Mouse (Mus musculus): Measurements from ENCODE around the gene Dbnl. TPM values are rescaled to one million over a fixed set of nuclear protein-coding genes. Genes with fewer than 3 reads are reported as not detected.

Dbnl gene
- 10 to 100 TPM; 11.7 to 14.8 TPM for total RNA-seq (2021)
- long read RNA-seq, experiment 1, transcript Dbnl-203 (13 exons, 2,001 nt): major isoform, 11 of 19 reads
- long read RNA-seq, experiment 1, partial matches to known transcripts: 1 of 19 reads
- long read RNA-seq, experiment 1, other reads (novel, unspliced or antisense): 1 of 19 reads
- long read RNA-seq, experiment 2, transcript Dbnl-202 (13 exons, 2,295 nt): minor isoform, 11 of 45 reads
- long read RNA-seq, experiment 2, transcript Dbnl-203 (13 exons, 2,001 nt): major isoform, 18 of 45 reads
- long read RNA-seq, experiment 2, transcript Dbnl-201 (13 exons, 1,638 nt): minor isoform, 6 of 45 reads
- long read RNA-seq, experiment 2, partial matches to known transcripts: 4 of 45 reads
- long read RNA-seq, experiment 2, other reads (novel, unspliced or antisense): 6 of 45 reads

DNA sequence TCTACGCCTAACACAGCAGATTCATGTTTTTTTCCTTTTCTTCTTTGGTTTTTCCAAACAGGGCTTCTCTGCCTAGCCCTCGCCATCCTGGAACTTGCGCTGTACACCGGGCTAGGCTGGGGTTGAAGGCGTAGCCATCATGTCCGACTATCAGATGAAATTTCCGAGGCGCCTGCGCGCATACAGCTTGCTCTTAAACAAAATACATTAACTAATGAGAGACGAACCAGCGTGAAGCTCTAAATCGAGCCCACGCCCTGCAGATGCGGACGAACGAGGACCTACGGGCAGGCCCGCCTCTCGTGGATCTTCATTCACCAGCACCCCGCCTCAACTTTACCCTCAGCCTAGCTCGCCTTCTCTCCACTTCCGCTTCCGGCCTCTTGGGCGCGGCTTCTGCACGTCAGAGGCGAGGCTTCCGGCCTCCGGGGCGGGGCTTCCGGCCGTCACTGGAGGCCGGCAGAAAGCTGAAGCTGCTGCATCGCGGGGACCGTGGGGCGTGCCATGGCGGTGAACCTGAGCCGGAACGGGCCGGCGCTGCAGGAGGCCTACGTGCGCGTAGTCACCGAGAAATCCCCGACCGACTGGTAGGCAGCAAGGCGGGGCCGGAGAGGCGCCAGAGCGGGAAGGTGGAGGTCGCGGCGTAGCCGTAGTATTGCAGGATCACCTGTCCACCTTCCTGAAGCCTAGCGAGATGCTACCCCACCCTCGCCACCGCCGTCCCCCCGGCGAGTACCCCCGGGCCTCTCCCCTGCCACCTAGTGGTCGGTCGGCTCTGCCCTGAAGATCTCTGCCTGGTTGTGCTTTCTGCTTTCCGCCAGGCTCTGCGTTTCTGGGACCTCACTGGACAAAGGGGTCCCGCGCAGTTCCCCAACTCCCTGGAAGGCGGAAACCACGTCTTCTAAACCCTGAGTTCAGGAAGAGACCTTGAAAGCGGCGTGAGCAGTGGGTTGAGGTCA lies at the start of gene Dbnl:
Gene Dbnl (plus strand): TSS at position 433 of the 959 bp plus-strand sequence.
- DNase-seq: peak; percentile 96

DNA sequence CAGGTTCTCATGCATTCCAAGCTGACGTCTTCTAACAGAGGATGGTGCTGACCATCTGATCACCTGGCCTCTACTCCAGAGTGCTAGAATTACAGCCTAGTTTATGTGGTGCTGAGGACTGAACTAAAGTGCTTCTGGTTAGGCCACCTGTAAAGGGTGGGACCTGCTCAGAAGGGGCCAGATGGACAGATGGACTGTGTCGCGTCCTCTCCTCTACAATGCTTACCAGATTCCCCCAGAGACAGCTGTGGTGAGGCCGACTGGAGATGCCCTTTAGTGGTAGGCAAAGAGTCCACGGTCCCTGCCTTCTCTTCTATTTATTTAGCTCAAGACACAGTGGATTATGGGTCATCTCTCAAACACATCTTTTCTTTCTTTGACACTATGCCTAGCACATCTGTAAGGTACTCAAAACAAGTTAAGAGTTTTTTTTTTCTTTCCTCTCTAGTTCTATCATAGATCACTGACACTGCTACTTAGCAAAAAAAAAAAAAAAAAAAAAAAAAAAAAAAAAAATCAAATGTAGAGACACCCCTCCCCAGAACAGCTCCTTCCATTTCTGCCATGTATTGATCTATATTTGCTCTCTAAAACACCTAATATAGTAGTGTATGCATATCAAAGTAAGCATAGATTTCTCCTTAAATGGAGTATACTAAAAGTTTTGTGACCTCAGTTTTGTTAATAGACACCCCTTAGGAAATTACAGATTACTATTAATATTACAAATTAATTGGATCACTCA lies 49.2 kb upstream of the Dbnl start:
- no peak for DNase-seq

DNA sequence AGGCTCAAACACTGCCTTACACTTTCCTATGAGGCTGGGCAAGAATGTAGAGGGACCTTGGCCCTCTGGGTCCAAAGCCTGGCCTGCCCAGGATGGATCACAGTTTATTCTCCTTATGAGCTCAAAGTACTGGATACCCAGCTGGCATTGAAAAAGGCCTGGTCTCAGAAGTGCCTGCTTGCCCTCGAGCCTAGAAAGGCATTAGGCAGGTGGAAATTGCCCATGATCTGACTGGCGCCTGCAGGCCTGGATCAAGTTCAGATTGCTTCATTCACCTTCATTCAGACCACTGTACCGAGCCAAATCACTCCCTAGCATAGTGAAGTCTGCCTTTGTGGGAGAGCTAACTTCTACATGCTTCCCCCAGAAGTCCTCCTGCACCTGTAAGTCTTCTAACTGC lies 48.4 kb upstream of the Dbnl start:
- DNase-seq: no peak

DNA sequence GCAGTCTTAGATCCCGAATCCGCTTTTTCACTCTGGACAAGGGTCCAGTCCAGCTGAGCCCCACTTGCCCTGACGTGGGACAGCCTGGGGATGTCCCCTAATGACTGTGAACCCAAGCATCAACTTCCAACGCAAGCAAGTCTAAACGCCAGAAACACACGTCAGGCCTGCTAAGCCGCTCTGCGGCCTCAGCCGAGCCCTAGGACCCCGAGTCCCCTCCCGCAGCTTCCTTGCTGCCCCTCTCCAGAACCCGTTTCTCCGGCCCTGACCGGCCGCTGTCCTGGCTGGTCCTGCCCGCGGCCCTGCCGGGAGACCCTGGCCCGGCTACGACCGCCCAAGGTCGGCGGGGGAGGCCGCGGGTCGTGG lies 47.7 kb upstream of the Dbnl start:
- DNase-seq: no peak

DNA sequence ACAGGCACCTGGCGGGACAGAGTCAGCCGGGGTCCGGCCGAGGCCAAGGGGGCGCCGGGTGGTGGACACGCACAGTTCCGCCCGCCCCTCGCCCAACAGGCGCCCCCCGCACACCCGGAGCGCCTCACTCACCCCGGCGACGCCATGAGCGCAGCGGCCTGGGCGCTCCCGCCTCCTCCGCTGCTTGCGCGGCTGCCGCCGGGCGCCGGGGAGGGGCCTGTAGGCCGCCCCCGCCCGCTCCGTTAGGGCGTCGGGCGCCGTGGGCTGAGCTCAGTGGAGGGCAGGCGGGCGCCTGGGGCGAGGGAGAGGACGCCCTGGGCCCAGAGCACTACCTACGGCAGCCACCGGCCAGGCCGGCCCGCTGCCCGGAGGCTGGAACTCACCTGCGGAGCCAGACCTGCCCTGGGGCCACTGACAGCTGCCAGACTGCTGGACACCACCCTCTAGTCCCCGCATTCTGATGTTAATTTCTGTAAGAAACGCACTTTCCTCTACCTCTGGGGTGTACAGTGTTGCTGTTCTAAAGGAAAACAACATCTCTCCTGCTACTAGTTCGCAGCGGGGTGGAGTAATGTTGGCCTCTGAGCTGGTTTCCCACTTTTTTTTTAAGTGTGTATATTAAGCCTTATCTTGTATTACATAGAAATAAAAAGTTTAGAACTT lies 47.2 kb upstream of the Dbnl start:
- peak; percentile 86 for DNase-seq

DNA sequence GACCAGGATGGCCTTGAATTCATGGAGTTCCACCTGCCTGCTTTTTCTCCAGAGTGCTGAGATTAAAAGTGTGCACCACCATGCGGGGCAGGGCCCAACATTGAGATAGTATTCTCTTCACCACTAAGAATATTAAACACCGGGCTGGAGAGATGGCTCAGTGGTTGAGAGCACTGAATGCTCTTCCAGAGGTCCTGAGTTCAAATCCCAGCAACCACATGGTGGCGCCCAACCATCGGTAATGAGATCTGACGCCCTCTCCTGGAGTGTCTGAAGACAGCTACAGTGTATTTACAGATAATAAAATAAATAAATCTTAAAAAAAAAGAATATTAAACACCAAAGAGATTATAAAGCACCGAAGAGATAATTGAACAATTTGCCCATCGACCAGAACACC lies 46.2 kb upstream of the Dbnl start:
- no peak for DNase-seq

DNA sequence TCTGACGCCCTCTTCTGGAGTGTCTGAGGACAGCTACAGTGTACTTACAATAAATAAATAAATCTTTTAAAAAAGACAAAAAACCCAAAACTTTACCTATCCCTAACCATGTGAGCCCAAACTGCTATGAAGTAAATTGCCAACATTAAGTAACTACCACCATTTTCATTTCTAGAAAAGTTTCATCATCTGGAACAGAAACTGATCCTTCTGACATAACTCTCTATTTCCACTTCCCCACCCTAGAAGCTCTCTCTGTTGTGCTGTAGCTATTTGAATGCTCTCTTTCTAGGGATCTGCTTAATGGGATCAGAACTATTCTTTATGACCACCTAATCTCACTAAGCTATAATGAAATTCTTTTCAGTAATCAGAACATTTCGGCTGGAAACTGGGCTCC lies 43.3 kb upstream of the Dbnl start:
- no peak for DNase-seq

DNA sequence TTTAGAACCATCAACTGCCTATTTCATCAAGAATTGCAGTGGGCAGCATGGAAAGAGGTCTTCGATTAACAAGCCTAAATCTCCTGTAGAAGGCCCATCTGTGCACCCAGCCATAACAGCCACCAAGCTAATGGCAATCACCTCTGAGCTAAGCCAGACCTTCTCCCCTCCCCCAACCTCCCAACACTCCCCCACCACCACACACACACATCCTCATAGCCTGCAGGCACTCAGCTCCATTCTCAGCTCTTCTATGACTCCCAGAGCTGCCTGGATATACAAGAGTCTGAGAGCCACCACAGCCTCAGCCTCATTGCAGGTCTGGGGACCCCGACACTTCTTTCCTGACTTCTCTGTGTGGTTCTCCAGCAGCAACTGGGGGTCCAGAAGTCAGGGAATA lies 34.5 kb upstream of the Dbnl start:
- no peak for DNase-seq

DNA sequence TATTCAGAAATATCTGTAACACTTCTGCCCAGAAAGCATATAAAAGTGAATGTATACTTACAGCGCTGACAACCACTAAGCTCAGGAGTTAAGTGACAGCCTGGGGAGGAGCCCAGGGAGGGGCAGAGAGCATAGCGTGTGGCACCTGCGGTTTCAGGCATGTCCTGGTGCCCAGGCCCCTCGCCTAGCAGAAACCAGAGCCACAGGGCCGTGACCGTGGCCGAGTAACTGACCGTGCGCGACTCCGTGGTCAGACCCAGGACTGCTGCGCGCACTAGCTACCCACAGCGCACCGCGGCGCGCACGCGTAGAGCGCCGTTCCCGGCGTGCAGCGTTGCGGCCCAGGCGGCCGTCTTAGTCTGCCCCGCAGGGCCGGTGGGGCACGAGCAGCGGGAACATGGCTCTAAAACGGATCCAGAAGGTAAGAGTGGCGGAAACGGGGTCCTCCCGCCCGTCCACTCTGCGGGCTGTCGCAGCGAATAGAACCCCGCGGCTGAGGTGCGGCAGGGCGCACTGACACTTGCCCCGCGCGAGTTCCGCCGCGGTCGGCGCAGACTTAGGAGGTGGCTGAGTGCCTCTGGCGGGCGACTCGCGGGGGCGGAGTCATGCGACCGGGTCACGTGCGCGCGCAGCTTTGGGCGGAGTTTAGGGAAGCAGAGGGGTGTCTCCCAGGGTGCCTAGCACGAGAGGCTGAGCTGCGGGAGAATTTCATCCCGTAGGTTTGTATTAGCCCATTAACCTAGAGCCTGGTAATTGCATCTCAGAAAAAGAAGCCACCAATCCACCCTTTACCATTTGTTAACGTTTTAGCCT lies 26.3 kb upstream of the Dbnl start, which contains the start of gene Urgcp:
Gene Urgcp (minus strand): TSS at position 557 of the 813 bp plus-strand sequence.
- peak; percentile 92 for DNase-seq

DNA sequence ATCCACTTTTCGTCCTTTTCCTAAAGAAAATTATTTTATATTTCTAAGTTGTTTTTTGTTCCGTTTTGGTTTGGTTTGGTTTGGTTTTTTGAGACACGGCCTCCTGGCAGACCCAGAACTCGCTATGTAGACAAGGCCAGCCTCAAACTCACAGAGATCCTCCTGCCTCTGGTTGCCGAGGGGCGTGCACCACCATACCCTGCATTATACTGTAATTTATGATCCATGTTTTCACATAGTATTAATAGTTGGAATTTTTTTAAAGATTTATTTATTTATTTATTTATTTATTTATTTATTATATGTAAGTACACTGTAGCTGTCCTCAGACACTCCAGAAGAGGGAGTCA lies 25.7 kb upstream of the Dbnl start:
- no peak for DNase-seq

DNA sequence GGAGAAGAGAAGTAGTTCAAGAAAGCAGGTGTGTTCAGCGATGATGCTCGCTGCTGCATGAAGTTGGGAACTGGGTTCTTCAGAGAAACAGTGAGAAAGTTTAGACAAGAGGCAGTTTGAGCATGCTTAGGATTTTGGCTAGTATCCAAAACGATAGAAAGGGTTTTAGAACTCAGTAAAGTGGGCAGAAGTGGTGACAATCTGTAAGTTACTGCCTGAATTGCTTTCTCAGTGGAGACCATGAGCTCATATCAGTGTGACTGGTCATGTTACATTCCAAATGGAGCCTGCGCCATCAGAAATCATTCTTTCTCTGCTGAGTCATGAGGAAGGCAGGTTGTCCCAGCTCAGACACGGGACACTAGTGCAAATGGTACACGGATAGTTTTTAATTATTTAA lies 22.3 kb upstream of the Dbnl start:
- DNase-seq: no peak

DNA sequence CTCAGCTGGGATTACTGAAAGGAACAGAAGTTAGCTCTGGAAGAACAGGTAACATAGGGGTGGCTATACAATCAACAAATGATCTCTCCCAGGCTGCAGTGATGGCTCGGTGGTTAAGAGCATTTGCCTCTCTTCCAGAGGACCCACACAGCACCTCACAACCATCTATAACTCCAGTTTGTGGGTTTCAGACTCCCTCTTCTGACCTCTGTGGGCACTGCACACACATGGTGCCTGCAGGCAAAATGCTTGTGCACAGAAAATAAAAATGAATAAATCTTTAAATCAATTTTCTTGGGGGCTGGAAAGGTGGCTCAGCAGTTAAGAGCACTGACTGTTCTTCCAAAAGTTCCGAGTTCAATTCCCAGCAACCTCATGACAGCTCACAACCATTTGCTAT lies 9.8 kb upstream of the Dbnl start:
- DNase-seq: no peak

DNA sequence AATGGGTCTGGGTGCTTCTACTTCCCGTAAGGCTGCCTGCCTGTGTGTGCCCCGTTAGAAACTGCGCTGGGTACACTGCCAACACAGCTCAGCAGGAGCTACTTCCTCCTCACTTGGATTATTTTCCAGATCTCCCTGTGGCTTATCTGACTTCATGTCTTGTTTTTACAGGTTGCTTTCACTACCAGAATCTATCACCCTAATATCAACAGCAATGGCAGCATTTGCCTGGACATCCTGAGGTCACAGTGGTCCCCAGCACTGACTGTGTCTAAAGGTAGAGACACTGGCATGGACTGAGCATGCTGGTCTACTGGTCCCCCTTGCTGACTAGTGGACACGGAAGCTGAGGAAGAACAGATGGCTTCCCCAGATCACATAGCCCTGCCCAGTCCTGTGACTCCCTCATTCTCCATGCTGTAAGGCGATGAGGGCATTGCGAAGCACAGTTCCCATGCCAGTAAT lies 8.2 kb upstream of the Dbnl start:
- DNase-seq: no peak

DNA sequence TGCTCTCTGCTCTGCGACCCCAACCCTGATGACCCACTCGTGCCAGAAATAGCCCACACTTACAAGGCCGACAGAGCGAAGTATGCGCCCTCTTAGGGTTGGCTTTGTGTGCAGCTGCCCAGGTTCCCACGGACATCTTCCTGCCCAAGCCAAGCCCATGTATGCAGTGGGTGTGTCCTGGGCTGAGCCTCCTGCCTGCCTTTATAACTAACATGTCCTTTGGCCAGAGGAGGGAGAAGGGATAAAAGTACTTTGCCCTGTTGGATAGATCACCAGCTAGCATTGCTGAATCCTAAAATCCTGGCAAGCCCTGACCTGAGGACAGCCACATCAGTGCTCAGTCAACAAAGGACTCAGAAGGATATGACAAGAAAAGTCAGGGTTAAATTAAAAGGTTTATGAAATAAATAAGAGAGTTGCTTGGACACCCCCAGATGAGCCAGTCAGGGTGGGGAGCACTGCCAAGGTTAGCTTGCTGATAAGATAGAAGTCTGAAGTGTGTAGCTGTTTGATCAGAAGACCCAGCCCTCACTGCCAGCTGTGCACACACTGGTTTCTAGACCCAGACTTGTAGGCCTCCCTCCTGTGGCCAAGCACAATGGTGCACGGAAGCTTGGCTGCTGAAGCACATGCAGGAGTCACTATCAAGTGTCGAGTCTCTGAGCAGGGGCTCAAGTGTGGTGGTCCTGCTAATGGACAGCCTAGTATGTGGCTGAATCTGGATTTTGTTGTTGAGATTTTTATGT lies 5.9 kb upstream of the Dbnl start:
- DNase-seq: no peak

DNA sequence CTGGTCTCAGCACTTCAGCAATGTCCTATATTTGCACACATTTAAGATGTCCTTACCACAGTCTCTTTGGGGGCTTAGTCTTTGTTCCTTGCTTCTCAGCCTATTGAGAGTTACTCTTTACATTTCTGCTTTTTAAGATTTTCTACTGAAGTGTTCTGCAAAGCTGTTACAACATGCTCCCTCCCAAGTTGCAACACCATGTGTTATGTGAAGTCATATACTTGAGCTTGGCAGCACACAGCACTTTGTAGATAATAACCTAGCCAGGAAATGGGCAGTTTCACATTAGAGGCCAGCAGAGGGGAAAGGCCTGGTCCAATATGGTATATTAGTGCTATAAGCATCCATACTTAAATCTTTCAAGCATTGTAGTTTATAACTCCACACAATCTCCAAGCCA lies 2.6 kb upstream of the Dbnl start:
- no peak for DNase-seq

DNA sequence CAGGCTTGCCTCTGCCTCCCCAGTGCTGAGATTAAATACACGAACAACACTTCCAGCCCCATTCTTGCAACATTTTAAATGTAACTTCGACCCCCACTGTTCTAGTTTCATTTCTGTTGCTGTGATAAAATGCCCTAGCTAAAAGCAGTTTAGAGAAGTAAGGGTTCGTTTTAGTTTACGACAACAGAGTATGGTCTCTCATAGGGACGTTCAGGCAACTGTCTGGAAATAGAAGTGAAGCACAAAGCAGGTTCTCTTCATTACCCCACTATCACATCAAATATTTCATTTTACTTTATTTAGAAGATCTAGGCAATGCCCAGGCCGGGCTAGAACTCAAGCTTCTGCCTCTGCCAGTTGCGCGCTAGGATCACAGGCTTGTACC lies 625 bp upstream of the Dbnl start:
- no peak for DNase-seq

DNA sequence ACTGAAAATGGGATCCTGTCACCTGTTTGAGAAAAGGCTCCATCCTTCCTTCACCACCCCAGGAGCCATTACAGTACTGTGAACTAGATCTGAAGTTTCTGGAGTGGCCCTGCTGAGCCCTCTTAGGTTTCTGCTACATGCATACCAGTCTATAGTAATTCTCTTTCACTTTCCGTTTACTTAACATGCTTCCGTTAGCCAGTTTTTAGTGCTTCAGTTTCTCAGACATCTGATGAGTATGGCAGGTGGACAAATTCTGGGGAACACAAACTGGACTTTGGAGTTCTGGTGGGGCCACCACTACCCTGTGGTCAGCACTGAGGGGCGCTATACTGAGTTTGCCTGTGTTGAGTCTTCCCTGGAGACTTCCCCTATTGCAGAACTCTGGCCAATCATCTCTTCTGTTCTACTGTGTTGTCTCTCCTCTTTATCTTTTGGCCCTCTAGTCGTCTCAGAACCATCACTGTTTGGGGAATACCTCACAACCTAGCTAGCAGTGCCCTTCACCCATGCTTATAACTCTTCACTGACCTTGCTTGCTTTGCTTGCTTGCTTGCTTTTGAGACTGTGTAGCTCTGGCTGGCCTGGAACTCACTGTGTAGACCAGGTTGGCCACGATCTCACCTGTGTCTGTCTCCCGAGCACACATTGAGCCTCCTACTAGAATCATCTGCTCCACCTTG lies 924 bp downstream of the Dbnl start:
- DNase-seq: no peak

DNA sequence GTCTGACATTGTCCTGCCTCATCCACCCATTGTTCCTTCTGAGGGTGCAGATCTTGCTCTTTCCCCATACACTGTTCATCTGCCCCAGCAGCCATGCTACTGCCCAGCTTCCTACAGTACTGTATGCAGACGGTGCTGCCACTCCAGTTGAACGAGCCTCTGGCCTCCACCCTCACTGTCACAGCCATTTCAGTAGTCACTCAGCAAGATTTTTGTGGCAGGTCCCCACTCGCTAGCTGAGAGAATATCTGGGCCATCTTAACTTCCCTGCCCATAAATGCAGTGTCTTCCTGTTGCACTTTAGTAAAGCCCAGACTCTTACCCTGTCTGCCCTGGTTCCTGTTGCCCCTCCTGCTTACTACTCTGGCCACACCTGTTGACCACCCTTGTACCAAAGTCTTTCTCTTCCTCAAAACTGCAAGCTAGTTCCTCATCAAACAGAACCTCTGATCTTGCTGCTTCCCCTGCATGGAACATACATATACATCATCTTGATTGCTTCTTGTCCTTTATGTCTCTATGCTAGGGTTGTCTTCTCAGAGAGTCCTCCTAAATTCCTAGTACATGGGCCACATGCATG lies 1.6 kb downstream of the Dbnl start:
- DNase-seq: no peak

DNA sequence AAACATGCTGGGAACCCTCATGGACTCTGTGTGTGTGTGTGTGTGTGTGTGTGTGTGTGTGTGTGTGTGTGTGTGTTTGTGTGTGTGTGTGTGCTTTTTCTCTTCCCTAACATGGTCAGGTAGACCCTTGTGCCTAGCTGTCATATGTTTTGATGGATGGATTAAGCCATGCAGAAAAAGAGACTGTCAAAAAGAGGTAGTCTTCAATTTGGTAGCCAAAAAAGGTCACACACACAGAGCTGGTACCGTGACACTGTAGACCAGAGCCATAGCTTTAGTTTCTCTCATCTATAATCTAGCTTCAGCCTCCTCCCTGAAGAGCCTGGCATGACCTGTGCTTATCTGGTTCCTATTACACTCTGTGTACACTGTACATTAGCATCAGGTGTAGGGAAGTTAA lies 2.1 kb downstream of the Dbnl start:
- no peak for DNase-seq

All from gastrocnemius, postnatal 25 days (tissue).